Comparison of ENCODE assay signal across 10 mouse cellular contexts in the genomic region with DNA sequence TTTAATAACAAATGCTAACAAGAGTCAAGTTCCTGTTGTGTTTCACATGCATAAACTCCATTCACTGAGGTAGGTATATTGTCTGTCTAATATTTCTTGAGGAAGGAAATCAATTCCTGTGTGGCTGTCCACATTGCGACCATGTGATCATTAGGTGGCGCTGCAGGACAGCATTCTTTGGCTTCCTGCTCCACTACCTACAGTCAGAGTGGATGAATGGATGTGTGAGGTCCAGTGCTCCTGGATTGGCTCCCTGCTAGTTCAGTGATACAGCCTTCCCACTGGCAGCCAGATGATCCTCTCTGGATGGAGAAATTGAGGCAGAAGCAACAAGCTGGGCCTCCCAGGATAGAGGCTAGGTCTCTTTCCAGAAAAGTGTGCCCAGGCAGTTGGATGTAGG. TPM values are rescaled to one million over a fixed set of nuclear protein-coding genes. Genes with fewer than 3 reads are reported as not detected.
DNase-seq lines count a peak whose midpoint lies in the region; ATAC-seq and TF ChIP-seq lines count a peak whose summit lies in the region.
"Had no signal": no experiment of that assay in that cellular context is flagged by ENCODE, and none has a peak within 500 bp of the region (broad histone marks: within the 10 kb centered on the region; RNA-seq: fewer than 3 reads in every experiment).

No protein-coding gene starts in this region.

- TF ChIP-seq CTCF in liver, embryonic 14.5 days (IDR thresholded peaks at IDR 0.05; ENCODE audit: low read depth) = peak; percentile 87

- peaks cover 4% of the 10 kb centered on the region; the same call in 1 of the 2 replicates for H3K36me3 ChIP-seq in ES-E14 (ENCODE audit: control insufficient read depth, insufficient read depth, low read length, poor library complexity, severe bottlenecking)
- H3K36me3 ChIP-seq in liver, embryonic 14.5 days (replicated peaks; ENCODE audit: control insufficient read depth, insufficient read depth, low read depth) = no peaks in the 10 kb centered on the region; the same call in 1 of the 2 replicates
- no peaks in the 10 kb centered on the region for H3K36me3 ChIP-seq in neural tube, embryonic 15.5 days
- H3K36me3 ChIP-seq: heart, embryonic 13.5 days had no signal

- H3K9ac ChIP-seq in ES-E14 (ENCODE audit: insufficient read depth, low read depth, low read length, poor library complexity, severe bottlenecking) = no peak overlapping the region
- H3K9ac ChIP-seq in liver, embryonic 14.5 days (replicated peaks) = no peak overlapping the region
- no peak overlapping the region for H3K9ac ChIP-seq in neural tube, embryonic 15.5 days (replicated peaks)
- H3K9ac ChIP-seq: heart, embryonic 13.5 days had no signal

- no peak for ATAC-seq in liver, embryonic 14.5 days (ENCODE audit: insufficient read depth)
- ATAC-seq in neural tube, embryonic 15.5 days (ENCODE audit: low FRiP score) = peak; percentile 48; the same call in 1 of the 2 replicates

- in situ Hi-C loops in ES-E14 (cut with MboI; ENCODE audit: low sequenced_read_pairs in 2 of 2, unreplicated experiment in 2 of 2) = loop anchor here (5.0 to 10.0 kb wide), 2 partner anchors 436 to 439 kb away; no protein-coding TSS in a partner anchor

- TF ChIP-seq EP300 in liver, embryonic 14.5 days (IDR thresholded peaks at IDR 0.05; ENCODE audit: low read depth) = no peak

- no peak overlapping the region for H3K4me2 ChIP-seq in liver, embryonic 14.5 days (ENCODE audit: low read depth)
- no peak overlapping the region for H3K4me2 ChIP-seq in neural tube, embryonic 15.5 days
- H3K4me2 ChIP-seq: heart, embryonic 13.5 days had no signal

- no peaks in the 10 kb centered on the region for H3K9me3 ChIP-seq in ES-E14 (ENCODE audit: control insufficient read depth, insufficient read depth, low read depth, low read length)
- no peaks in the 10 kb centered on the region for H3K9me3 ChIP-seq in liver, embryonic 14.5 days (ENCODE audit: control insufficient read depth, low read length)
- H3K9me3 ChIP-seq in neural tube, embryonic 15.5 days (replicated peaks) = no peaks in the 10 kb centered on the region
- H3K9me3 ChIP-seq: heart, embryonic 13.5 days had no signal

- no peak overlapping the region for H3K4me3 ChIP-seq in ES-E14 (ENCODE audit: insufficient read depth in 1 of 2, low read depth in 1 of 2, low read length in 2 of 2, poor library complexity in 1 of 2, severe bottlenecking in 1 of 2)
- no peak overlapping the region for H3K4me3 ChIP-seq in liver, embryonic 14.5 days (ENCODE audit: insufficient read depth in 1 of 2, low read depth in 2 of 2, low read length in 2 of 2)
- no peak overlapping the region for H3K4me3 ChIP-seq in neural tube, embryonic 15.5 days (replicated peaks)
- H3K4me3 ChIP-seq: heart, embryonic 13.5 days had no signal

- H3K27me3 ChIP-seq in liver, embryonic 14.5 days (ENCODE audit: control insufficient read depth, insufficient read depth, low read length) = no peaks in the 10 kb centered on the region
- no peaks in the 10 kb centered on the region for H3K27me3 ChIP-seq in neural tube, embryonic 15.5 days (replicated peaks)

- DNase-seq in A20 (ENCODE audit: low read depth, low spot score) = peak; percentile 81
- peak; percentile 75 for DNase-seq in ES-E14 (ENCODE audit: low read depth, low spot score)
- DNase-seq in cerebellum, adult 9-10 months = peak; percentile 93
- DNase-seq in frontal cortex, postnatal 25 days (ENCODE audit: low spot score in 2 of 2) = peak; percentile 73 to 78
- peak; percentile 92 for DNase-seq in kidney, adult 9 months
- peak in 2 of 3 experiments; percentile 49 to 58 for DNase-seq in liver, embryonic 14.5 days (ENCODE audit: low read depth in 3 of 3, low spot score in 3 of 3)
- DNase-seq in thymus, postnatal 36 days = peak; percentile 61

- no peak overlapping the region for H3K27ac ChIP-seq in ES-E14 (ENCODE audit: insufficient read depth, low read depth, low read length, poor library complexity, severe bottlenecking)
- H3K27ac ChIP-seq in liver, embryonic 14.5 days = no peak overlapping the region
- H3K27ac ChIP-seq in neural tube, embryonic 15.5 days (replicated peaks) = no peak overlapping the region
- H3K27ac ChIP-seq: heart, embryonic 13.5 days had no signal

- peaks cover 0 to 2% of the 10 kb centered on the region in 2 experiments; a peak in 2 of 4 replicates for H3K4me1 ChIP-seq in ES-E14 (ENCODE audit: control insufficient read depth in 2 of 2, insufficient read depth in 2 of 2, low read length in 2 of 2, poor library complexity in 1 of 2)
- peaks cover 5 to 8% of the 10 kb centered on the region in 2 experiments; a peak in 3 of 4 replicates for H3K4me1 ChIP-seq in liver, embryonic 14.5 days (replicated peaks; ENCODE audit: control insufficient read depth in 2 of 2, insufficient read depth in 2 of 2, low read length in 1 of 2)
- peaks cover 24% of the 10 kb centered on the region for H3K4me1 ChIP-seq in neural tube, embryonic 15.5 days

- WGBS in liver, embryonic 14.5 days (ENCODE audit: insufficient replicate concordance) = 0% methylated on average over 2 of the region's 2 CpGs
- WGBS in neural tube, embryonic 15.5 days = 0% methylated on average over 2 of the region's 2 CpGs

TF ChIP-seq in ES-E14, 5 proteins besides CTCF, POLR2A, EP300 and RAD21:
- TF ChIP-seq HCFC1 (IDR thresholded peaks at IDR 0.05; ENCODE audit: borderline replicate concordance, insufficient read depth, low read length) = no peak
- TF ChIP-seq ZC3H11A (IDR thresholded peaks at IDR 0.05; ENCODE audit: borderline replicate concordance, low read depth, low read length) = peak; percentile 85
- TF ChIP-seq ZNF384 (IDR thresholded peaks at IDR 0.05; ENCODE audit: low read depth, low read length) = no peak

RNA-seq across cellular contexts. Expression of gene Rps19bp1, which starts 2.2 kb away (rescaled TPM):
- 39.1 and 59.4 TPM in 2 replicates for total RNA-seq in ES-E14 (2012; rRNA removed)
- polyA plus RNA-seq in liver, embryonic 14.5 days (2012; rRNA removed) = 16.2 and 25.6 TPM in 2 replicates
- 30.0 and 32.9 TPM in 2 replicates for polyA plus RNA-seq in liver, embryonic 14.5 days (2014; fragmentation: Nextera tagmentation; extraction: Ambion mirVana)
- 72.6 and 83.9 TPM in 2 replicates for polyA plus RNA-seq in neural tube, embryonic 15.5 days (2015; fragmentation: Nextera tagmentation; extraction: Ambion mirVana)

RNA-seq across cellular contexts. Expression of gene Atf4, which starts 11.3 kb away (rescaled TPM):
- 208 and 250 TPM in 2 replicates for total RNA-seq in ES-E14 (2012; rRNA removed)
- 146 and 246 TPM in 2 replicates for polyA plus RNA-seq in liver, embryonic 14.5 days (2012; rRNA removed)
- 108 and 129 TPM in 2 replicates for polyA plus RNA-seq in liver, embryonic 14.5 days (2014; fragmentation: Nextera tagmentation; extraction: Ambion mirVana)
- polyA plus RNA-seq in neural tube, embryonic 15.5 days (2015; fragmentation: Nextera tagmentation; extraction: Ambion mirVana) = 106 and 113 TPM in 2 replicates

RNA-seq across cellular contexts. Expression of gene Cacna1i, which starts 20.8 kb away (rescaled TPM):
- 0.69 and 1.7 TPM in 2 replicates for total RNA-seq in ES-E14 (2012; rRNA removed)
- 0.01 and 0.02 TPM in 2 replicates for polyA plus RNA-seq in liver, embryonic 14.5 days (2012; rRNA removed)
- 0.01 TPM in 1 of 2 replicates, not detected in the other for polyA plus RNA-seq in liver, embryonic 14.5 days (2014; fragmentation: Nextera tagmentation; extraction: Ambion mirVana)
- polyA plus RNA-seq in neural tube, embryonic 15.5 days (2015; fragmentation: Nextera tagmentation; extraction: Ambion mirVana) = 0.79 and 0.88 TPM in 2 replicates
- polyA plus RNA-seq: heart, embryonic 13.5 days; stomach, embryonic 16.5 days had no signal

RNA-seq across cellular contexts. Expression of gene AC140267.1, which starts 30.6 kb away (rescaled TPM):
- total RNA-seq in ES-E14 (2012; rRNA removed) = not detected in 2 replicates
- not detected in 2 replicates for polyA plus RNA-seq in liver, embryonic 14.5 days (2012; rRNA removed)
- not detected in 2 replicates for polyA plus RNA-seq in liver, embryonic 14.5 days (2014; fragmentation: Nextera tagmentation; extraction: Ambion mirVana)
- polyA plus RNA-seq in neural tube, embryonic 15.5 days (2015; fragmentation: Nextera tagmentation; extraction: Ambion mirVana) = 1.7 TPM in 1 of 2 replicates, not detected in the other
- polyA plus RNA-seq: heart, embryonic 13.5 days had no signal

RNA-seq across cellular contexts. Expression of gene Mief1, which starts 32.5 kb away (rescaled TPM):
- total RNA-seq in ES-E14 (2012; rRNA removed) = 47.9 and 57.7 TPM in 2 replicates
- 4.3 and 4.8 TPM in 2 replicates for polyA plus RNA-seq in liver, embryonic 14.5 days (2012; rRNA removed)
- 13.3 and 14.5 TPM in 2 replicates for polyA plus RNA-seq in liver, embryonic 14.5 days (2014; fragmentation: Nextera tagmentation; extraction: Ambion mirVana)
- polyA plus RNA-seq in neural tube, embryonic 15.5 days (2015; fragmentation: Nextera tagmentation; extraction: Ambion mirVana) = 33.3 and 34.5 TPM in 2 replicates
